In genomic region chr13:100553042-100553437, GRCm38 (mm10) we compare ENCODE assay signal across 8 mouse cellular contexts. TPM values are rescaled to one million over a fixed set of nuclear protein-coding genes. Genes with fewer than 3 reads are reported as not detected.
DNase-seq lines count a peak whose midpoint lies in the region; ATAC-seq and TF ChIP-seq lines count a peak whose summit lies in the region.

No protein-coding gene starts in this region.

- TF ChIP-seq POLR2A in bone marrow macrophage, adult 2 months (IDR thresholded peaks at IDR 0.05; ENCODE audit: borderline replicate concordance, low read depth, low read length): no peak

- peak overlapping the region; percentile 70 for H3K4me3 ChIP-seq in heart, postnatal 0 days (ENCODE audit: low read depth, low read length)
- H3K4me3 ChIP-seq in bone marrow macrophage, adult 2 months (ENCODE audit: insufficient read depth, low read length): peak overlapping the region; percentile 55
- H3K4me3 ChIP-seq in forebrain, postnatal 0 days (ENCODE audit: low read depth, low read length): peak overlapping the region; percentile 69
- H3K4me3 ChIP-seq in midbrain, embryonic 10.5 days: peak overlapping the region; percentile 75

- no peak for DNase-seq in heart, postnatal 0 days (ENCODE audit: low spot score)
- DNase-seq in heart, postnatal 36 days: no peak
- DNase-seq in forebrain, postnatal 0 days: peak; percentile 15
- DNase-seq in midbrain, embryonic 10.5 days (ENCODE audit: low spot score): no peak
- DNase-seq in layer of hippocampus, postnatal 36 days: no peak
- no peak for DNase-seq in right cerebral cortex, adult 18-20 months
- no peak for DNase-seq in spleen, adult 12 weeks (ENCODE audit: low spot score)

- H3K36me3 ChIP-seq in heart, postnatal 0 days (replicated peaks; ENCODE audit: control insufficient read depth, insufficient read depth, low read length): no peaks in the 10 kb centered on the region
- no peaks in the 10 kb centered on the region for H3K36me3 ChIP-seq in forebrain, postnatal 0 days (ENCODE audit: insufficient read depth)
- H3K36me3 ChIP-seq in midbrain, embryonic 10.5 days: no peaks in the 10 kb centered on the region

- peak overlapping the region; percentile 48; the same call in 1 of the 2 replicates for H3K9ac ChIP-seq in heart, postnatal 0 days (replicated peaks; ENCODE audit: low read depth, low read length)
- peak overlapping the region; percentile 50; the same call in 1 of the 2 replicates for H3K9ac ChIP-seq in forebrain, postnatal 0 days

- no peaks in the 10 kb centered on the region for H3K9me3 ChIP-seq in heart, postnatal 0 days (replicated peaks; ENCODE audit: control insufficient read depth, low read length)
- H3K9me3 ChIP-seq in forebrain, postnatal 0 days (ENCODE audit: low read length): no peaks in the 10 kb centered on the region
- no peaks in the 10 kb centered on the region for H3K9me3 ChIP-seq in midbrain, embryonic 10.5 days (replicated peaks)

- peaks cover 5% of the 10 kb centered on the region; the same call in 1 of the 2 replicates for H3K4me1 ChIP-seq in heart, postnatal 0 days (ENCODE audit: control insufficient read depth, insufficient read depth)
- no peaks in the 10 kb centered on the region for H3K4me1 ChIP-seq in bone marrow macrophage, adult 2 months (ENCODE audit: control insufficient read depth, insufficient read depth, low read length)
- H3K4me1 ChIP-seq in forebrain, postnatal 0 days (ENCODE audit: insufficient read depth): peaks cover 4% of the 10 kb centered on the region; the same call in 1 of the 2 replicates
- H3K4me1 ChIP-seq in midbrain, embryonic 10.5 days: peaks cover 20% of the 10 kb centered on the region

- intact Hi-C loops in heart, postnatal 36 days (cut with DNase I): no loop called here

- no peak overlapping the region for H3K27ac ChIP-seq in heart, postnatal 0 days (ENCODE audit: low read depth)
- H3K27ac ChIP-seq in bone marrow macrophage, adult 2 months (ENCODE audit: insufficient read depth, low read depth, low read length): no peak overlapping the region
- H3K27ac ChIP-seq in forebrain, postnatal 0 days (ENCODE audit: low read depth, low read length): no peak overlapping the region
- H3K27ac ChIP-seq in midbrain, embryonic 10.5 days (replicated peaks): no peak overlapping the region

- TF ChIP-seq EP300 in heart, postnatal 0 days (IDR thresholded peaks at IDR 0.05; ENCODE audit: low read depth): no peak

- WGBS in heart, postnatal 0 days: 9% methylated on average over 12 of the region's 12 CpGs
- WGBS in forebrain, postnatal 0 days: 3% methylated on average over 12 of the region's 12 CpGs
- WGBS in midbrain, embryonic 10.5 days: 5% methylated on average over 12 of the region's 12 CpGs

- ATAC-seq in heart, postnatal 0 days (ENCODE audit: insufficient read depth, low read depth): no peak
- ATAC-seq in forebrain, postnatal 0 days: no peak

- H3K4me2 ChIP-seq in heart, postnatal 0 days (ENCODE audit: low read depth, low read length): peak overlapping the region; percentile 99
- peak overlapping the region; percentile 99 for H3K4me2 ChIP-seq in forebrain, postnatal 0 days (ENCODE audit: low read depth)

- no peak for TF ChIP-seq CTCF in heart, postnatal 0 days (IDR thresholded peaks at IDR 0.05; ENCODE audit: low read depth)
- TF ChIP-seq CTCF in bone marrow macrophage, adult 2 months (IDR thresholded peaks at IDR 0.05; ENCODE audit: low read depth, low read length): no peak
- no peak for TF ChIP-seq CTCF in forebrain, postnatal 0 days (IDR thresholded peaks at IDR 0.05; ENCODE audit: low read depth)

- H3K27me3 ChIP-seq in heart, postnatal 0 days (ENCODE audit: control insufficient read depth, insufficient read depth, low read length): peaks cover 54% of the 10 kb centered on the region
- peaks cover 36% of the 10 kb centered on the region for H3K27me3 ChIP-seq in forebrain, postnatal 0 days (ENCODE audit: insufficient read depth, low read length)
- H3K27me3 ChIP-seq in midbrain, embryonic 10.5 days (ENCODE audit: low read depth, poor library complexity, severe bottlenecking): peaks cover 67% of the 10 kb centered on the region

RNA-seq across cellular contexts. Expression of gene Ocln, which starts 0.5 kb away (rescaled TPM):
- total RNA-seq in heart, postnatal 0 days (2014; rRNA removed; ENCODE audit: low replicate concordance): 2.0 and 6.1 TPM in 2 replicates
- 1.6 and 1.7 TPM in 2 replicates for polyA plus RNA-seq in heart, postnatal 0 days (2015; fragmentation: Nextera tagmentation; extraction: Ambion mirVana)
- under 1 TPM; 0.39 to 0.46 TPM for total RNA-seq in heart, postnatal 36 days (2021)
- 0.44 and 0.50 TPM in 2 replicates for polyA plus RNA-seq in bone marrow macrophage, adult 2 months (2012; ENCODE audit: insufficient read depth, insufficient read length, missing spikeins)
- 13.5 and 15.8 TPM in 2 replicates for total RNA-seq in forebrain, postnatal 0 days (2014; rRNA removed)
- polyA plus RNA-seq in forebrain, postnatal 0 days (2015; fragmentation: Nextera tagmentation; extraction: Ambion mirVana): 8.2 and 11.7 TPM in 2 replicates
- polyA plus RNA-seq in midbrain, embryonic 10.5 days (2016; fragmentation: Nextera tagmentation; extraction: Ambion mirVana): 1.2 and 1.5 TPM in 2 replicates
- 10 to 100 TPM; 13.1 to 13.4 TPM for total RNA-seq in layer of hippocampus, postnatal 36 days (2021)
